Mouse (Mus musculus) adrenal gland, adult 18-20 months (tissue): ENCODE data around the gene Cobll1. TPM values are rescaled to one million over a fixed set of nuclear protein-coding genes. Genes with fewer than 3 reads are reported as not detected.

Experiments
- DNase-seq, 2 experiments: peaks; one replicate each; pipeline ENCODE4 v3.0.0; 2021 to 2022; ENCODE audit warnings: low spot score in 2 of 2
- total RNA-seq, 2 experiments: library from RNA; stranded (reverse); gene quantifications; 1 replicate in 1 of 2; 2 replicates in 1 of 2; pipeline ENCODE4 v1.2.3; 2021

Cobll1 gene
- total RNA-seq, 2 experiments from 2014 or later: 271 to 319 TPM

DNA sequence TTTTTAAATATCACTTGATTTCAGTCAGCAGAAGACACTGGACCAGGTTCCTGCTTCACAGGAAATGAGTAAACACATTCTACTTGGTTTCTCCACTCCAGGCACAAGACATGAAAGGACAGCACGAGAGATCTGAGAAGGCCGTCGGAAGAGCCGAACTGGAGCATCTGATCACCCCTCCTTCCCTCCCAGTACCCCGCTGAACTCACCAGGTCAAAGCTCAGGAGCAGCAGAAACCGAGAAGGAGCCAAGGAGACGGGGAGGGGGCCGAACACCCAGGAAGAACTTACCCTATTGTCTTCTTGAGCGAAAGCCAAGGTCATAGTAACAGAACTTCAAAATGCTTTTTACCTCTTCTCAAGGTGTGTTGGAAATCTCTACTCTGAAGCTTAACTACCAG, 39.5 kb downstream of the Cobll1 start:
- no peak for DNase-seq

DNA sequence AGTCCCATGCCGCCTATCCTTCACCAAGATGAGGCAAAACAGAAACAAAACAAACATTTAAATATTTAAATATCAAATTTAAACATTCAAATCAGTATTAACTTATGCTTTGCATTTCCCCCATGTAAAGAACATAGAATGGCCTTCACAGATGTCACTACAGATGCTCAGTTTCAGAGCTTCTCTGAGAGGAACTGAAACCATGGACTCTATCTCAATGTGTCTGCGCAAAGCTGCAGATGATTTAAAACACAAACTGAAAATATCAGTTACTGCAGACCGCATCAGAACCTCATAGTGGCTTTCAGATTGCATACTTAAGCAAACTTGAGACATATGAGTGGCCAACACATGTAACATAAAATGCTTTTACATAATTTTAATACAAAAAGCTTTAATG, 40.6 kb downstream of the Cobll1 start:
- DNase-seq: no peak

DNA sequence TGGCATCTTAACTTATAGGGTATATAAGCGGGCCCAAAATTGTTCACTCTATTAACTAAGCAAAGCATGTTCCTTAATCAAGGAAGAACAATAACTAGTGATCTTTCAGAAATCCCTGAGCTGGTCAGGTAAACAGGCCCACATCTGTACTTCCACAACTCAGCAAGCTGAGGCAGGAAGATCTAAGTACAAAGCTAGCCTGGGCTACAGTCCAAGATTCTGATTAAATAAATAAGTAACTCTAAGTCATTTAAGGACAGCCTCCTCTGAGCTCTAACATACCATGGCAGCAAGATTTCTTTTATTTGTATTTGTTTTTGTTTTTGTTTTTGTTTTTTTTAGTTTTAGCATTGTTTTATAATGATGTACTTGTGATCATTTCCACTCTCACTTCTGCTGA, 42.2 kb downstream of the Cobll1 start:
- no peak for DNase-seq

DNA sequence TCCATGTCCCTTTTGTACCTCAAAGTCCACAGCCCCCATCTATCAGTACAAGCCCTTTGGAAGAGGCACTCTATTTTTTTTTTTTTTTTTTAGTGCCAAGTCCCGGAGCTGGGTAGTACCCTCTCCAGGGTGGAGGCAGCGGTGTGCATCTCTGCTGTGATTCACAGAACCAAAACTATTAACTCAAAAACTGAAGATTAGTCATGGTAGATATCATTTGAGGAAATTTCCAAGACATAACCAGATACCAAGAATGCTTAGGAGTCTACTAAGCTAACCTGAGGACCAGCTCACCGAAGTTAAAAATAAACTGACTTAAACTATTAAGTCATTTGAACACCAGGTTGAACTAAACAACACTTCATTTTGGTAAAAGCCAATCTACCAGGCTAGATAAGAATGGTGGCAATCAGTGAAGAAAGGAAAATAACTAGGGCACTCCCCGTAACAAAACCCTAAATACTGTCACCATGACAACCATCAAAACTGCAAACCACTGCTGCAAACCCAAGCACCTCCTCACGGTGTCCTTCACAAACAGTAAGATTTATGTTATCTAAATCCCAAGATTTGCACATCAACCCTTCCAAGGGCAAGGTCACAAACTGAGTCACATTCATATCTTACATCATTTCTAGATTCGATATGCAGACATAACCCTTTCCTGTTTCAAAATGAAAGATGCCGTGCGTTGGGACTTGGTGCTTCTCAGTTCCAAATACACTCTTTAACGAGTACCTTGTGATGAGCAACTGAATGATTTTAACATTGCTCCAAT, 43.8 kb downstream of the Cobll1 start:
- DNase-seq: no peak

DNA sequence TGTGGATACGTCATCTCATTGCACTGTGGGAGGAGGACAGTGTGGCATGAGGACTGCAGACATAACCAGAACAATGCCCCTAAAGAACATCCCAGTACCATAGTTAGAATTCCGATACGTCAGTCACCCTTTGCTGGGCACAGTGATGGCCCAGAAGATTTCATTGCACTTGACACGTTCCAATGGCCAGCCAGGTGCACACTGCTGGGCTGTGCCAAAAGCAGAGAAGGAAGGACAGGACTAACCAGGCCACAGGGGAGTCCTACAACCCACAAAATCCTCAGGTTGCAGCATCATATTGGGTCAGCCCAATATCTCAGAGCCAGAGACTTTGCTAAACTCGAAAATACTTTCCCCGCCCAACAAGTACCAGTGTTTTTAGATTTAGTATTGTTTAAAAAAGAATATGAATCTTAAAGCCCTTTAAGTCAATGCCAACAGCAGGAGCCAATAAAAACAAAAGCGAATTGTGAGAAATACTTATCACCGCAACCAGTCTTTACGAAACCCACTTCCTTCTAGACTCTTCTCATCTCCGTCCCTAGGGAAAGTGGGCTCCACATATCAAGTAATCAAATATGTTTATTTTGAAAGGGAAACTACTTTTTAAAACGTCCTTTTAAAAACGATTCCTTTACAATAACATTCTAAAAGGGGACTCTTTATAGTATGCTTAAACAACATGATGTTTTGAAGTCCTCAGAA, 46.0 kb downstream of the Cobll1 start:
- DNase-seq: no peak

DNA sequence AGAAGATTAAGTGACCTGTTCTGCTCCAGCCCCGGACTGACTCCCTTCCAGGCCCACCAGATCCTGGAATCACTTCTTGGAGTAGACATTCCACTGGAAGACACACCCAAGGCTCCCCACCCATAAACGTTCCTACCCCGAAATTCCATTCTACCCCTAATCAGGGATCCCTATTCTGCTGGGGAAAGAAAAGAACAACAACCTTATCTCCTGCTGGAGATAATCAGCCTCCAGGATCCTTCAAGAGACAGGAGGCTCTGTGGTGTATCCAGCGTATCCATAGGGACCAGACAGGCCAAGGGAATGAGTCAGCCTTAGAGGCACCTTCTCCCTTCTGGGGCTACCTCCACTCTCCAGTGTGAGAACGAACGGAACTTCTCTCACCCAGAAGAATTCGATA, 47.8 kb downstream of the Cobll1 start:
- no peak for DNase-seq

DNA sequence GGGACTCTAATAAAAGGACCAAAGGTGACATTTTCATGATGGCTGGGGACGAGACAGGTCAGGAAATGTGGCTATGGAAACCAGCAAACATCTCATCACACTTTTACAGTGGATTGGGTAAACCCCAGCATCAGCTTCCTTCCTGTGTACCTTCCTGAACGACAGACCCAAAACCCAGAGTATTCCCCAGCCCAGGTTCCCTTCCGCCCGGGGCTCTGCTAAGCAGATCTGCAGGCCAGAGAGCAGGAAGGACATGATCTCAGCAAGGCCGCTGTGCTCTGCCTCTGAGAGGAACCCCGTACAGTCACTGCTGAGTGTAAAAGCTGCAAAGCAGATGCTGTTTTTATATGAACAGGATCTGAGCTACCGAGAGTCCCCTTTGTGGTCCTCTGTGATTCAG, 49.9 kb downstream of the Cobll1 start:
- no peak for DNase-seq

DNA sequence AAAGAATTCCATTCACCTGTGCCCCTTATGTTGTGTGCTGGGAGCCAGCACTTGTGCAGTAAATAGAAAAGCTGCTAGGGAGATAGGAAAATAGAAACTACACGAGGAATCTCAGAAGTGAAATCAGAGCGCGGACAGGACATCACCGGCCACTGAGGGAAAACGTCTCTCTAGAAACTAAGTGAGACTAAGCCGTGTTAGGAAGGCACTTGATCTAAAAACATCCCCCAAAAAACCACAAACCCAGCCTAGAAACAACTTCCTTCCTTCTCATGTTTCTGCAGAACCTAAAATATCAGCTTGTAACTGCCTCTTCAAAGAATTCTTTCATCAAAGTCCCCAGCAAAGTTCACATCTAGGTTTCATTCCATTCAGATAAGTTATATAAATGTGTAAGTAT, 50.6 kb downstream of the Cobll1 start:
- no peak for DNase-seq

DNA sequence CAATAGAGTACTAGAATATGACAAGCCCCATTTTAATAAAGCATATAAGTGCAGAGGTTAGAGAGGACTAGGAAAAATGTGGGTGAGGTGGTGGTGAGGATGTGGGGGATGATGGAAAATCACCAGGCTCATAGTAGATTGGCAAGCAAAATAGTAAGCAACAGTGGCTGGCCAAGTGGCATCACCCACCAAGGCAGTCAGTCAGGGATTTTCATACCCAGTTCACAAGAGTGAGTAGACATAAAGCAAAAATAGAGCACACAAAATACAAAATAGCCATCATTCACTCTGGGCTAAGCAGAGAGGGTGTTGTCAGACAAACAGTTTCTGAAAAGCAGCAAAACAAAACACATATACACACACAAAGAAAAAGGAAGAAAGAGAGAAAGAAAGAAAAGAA, 51.6 kb downstream of the Cobll1 start:
- DNase-seq: no peak

DNA sequence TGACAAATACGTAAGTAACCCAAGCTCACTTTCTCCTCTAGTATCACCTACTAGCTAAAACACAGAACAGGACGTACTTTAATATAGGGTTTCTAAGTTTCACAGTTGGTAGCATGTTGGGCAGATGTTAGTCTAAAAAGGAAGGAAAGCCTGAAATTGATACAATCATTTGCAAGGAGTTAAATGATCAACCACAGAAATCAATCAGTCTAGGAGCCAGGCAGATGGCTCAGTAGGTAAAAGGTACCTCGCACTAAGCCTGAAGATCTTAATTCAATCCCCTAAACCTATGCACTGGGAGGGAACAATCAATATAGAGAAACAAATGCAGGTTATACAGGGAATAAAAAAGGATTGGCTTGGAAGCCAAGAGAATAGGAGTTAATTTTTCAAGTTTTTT, 52.0 kb downstream of the Cobll1 start:
- DNase-seq: no peak

DNA sequence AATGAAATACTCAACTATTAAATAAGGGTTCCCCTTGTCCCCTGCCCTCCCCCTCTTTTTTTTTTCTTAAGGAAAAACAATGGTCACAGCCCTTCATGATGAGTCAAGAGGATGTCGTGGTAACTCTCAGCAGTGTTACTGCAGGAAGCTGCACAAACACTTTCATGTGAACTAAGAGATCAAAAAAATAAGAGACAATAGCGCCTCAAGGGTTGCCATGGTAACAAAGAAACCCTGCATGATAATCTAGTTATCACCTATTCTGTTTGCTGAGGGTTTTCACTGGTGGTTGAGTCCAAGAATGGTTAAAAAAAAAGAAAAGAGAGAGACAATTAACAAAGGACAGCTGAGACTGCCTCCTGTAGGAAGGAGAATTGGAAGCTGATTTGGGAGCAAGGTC, 56.5 kb downstream of the Cobll1 start:
- DNase-seq: no peak

DNA sequence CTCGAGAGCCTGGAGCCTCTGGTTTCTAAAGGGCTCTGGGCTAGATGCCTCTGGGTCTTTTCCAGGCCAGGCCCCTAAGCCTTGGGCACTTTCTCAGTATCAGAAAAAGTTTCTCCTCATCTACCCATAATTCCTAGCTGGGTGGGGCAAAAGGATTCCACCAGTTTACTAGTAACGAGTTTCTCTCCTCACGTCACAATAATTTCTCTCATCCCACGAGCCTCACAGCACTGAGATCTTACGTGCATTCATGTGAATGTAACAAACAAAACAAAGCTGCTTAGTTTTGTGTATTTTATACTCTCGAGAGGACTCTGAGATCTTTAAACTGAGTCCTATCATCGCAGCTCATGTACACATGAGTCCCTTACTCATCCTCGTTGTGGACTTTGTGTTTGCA, 57.5 kb downstream of the Cobll1 start:
- no peak for DNase-seq

DNA sequence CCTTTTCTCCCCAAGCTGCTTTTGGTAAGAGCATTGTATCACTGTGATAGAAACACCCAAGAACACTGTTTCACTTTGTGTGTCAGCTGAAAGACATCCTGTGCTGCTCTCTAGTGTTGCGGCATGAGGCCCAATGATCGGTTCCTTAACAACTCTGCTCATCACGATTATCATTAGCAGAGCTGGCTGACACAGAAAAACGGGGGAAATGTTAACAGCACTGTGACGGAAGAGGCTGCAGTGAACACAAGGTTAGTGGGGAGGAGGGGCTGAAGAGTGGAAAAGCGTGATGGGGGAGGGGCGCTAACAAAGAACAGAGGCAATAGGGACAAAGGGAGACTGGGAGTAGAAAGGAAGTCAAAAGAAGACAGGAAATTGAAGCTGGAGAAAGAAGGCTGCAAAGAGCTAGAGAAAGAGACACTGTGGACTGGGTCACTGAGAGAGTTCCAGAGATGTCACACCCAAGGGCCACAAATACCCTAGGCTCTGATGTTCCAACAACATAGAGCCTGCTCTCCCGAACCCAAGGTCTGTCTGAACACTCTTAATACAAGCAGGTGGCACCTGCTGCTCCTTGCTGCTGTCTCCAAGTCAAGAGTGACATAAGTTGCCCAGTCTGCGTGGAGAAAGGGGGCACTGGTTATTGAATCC, 58.0 kb downstream of the Cobll1 start:
- DNase-seq: no peak

DNA sequence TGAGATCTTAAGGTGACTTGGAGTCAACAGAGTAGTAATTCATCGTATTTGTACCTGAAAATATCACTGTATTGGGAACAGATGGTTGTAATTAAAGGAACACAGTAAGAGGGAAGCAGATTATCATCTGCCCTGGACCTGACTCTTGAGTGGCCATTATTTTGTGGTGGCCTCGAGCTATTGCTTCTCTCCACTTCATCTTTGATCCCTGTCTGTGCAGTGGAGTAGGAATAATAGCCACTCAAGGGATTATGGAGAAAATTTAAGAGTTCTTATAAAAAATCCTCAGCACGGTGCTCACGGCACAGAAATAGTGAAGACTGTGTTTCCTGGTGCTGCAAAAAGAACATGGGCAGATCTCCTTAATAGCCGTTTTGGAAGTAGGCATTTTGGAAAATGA, 63.6 kb downstream of the Cobll1 start:
- DNase-seq: no peak

DNA sequence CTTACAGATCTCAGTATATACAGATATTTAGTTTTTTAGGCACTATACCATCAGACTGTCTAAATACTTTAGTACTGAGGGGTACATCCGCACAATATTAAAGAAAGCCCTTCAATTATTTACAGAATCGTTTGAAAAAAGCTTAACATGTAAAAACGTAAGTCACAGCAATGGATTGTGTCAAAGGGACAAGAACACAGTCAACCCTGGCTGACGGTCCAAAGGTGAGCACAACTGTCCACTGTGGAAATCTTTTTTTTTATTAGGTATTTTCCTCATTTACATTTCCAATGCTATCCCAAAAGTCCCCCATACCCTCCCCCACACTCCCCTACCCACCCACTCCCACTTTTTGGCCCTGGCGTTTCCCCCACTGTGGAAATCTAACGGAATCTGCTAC, 67.1 kb downstream of the Cobll1 start:
- DNase-seq: no peak

DNA sequence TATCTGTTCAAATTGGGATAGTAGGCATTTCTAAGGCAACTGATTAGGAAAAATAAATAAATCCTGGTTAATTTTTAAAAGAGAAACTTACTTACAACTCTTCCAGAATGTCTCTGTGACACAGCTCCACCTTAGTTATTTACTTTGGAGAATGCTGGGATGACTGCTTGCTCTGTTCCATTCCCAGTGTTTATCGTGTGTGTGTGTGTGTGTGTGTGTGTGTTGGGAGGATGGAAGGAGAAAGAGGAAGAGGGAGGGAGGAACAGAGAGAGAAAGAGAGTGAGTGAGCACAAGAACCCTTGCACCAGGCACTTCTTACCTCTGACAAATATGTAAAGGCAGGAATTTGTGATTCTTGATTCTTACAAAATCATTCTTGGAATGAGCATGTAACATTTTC, 67.7 kb downstream of the Cobll1 start:
- DNase-seq: no peak

DNA sequence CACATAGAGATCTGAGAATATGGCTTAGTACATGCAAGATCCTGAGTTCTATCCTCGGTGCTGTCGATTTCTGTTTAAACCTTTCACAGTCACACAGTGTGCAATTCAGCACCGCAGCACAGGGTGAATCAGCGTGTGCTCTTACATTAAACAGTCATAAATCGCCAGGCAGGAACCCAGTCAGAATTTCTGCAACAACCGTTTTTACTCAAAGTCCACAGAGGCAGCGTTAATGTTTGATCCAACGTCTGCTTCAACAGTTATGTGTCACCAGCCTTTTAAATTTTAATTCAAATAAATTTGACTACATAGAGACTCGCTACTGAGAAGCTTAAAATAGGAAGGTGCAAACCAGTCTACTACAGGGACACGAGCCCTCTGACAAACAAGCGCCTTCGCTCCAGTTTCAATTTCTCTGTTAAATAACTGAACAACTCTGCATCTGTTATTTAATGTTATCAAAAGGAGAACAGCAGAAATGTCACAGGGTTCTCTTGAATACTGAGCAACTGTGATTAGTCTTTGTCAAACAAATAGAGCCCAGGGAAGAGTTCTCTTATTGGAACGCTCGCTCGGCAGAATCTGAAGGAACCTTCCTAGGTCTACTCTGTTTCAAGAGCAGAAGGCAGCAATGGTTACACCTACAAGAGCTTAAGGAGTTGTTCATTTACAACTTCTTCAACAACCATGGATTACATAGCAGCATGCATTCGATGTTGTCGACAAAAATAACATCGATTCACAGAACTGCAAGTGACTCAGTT, 68.3 kb downstream of the Cobll1 start:
- no peak for DNase-seq

DNA sequence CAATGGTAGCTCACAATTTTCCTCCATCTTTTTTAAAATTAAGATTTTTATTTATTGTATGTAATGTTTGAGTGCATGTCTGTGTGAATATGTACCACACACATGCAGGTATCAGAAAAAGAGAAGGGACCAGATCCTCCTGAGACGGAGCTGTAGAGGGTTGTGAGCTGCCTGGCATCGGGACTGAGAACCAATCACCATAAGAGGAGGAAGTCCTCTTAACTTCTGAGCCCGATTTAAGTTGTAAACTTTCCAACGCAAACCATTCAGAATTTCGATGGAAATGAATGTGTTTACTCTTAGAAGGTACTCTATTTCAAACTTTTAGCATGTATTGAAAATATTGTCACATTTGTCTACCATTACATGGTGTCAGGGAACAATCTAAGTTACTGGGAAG, 68.9 kb downstream of the Cobll1 start:
- no peak for DNase-seq

DNA sequence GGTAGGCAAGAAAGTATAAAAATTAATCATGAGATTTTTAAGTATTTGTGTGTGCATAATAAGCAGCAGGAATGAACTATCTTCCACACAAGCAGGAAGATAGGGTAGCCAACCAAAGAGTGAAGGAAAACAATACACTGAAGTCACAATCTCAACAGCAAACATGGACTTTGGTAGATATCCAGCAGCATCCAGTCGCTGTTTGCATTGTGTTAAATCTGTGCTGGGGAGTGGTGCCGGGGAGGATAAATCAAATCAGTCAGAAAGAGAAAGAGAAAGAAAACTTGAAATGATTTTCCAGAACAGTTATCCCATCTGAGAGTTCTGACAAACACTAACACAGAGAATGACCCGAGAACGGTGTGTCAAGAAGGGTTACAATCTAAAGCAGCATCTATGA, 75.2 kb downstream of the Cobll1 start:
- DNase-seq: no peak

DNA sequence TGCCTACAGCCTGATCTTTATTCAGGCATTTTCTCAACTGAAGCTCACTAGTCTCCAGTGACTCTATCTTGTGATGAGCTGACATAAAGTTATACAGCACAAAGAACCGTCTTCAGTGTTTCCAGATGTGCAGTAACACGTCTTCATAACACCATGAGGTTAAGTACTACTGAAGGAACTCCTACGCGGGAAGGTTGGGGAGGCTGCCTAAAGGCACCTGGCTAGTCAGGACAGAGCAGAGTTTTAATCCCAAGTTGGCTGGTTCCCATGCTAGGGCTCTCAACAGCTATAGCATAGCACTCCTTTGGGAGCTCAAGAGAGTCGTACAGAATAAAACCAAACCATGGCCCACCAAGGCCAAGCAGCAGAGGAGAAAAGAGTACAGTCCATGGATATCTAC, 76.6 kb downstream of the Cobll1 start:
- no peak for DNase-seq

DNA sequence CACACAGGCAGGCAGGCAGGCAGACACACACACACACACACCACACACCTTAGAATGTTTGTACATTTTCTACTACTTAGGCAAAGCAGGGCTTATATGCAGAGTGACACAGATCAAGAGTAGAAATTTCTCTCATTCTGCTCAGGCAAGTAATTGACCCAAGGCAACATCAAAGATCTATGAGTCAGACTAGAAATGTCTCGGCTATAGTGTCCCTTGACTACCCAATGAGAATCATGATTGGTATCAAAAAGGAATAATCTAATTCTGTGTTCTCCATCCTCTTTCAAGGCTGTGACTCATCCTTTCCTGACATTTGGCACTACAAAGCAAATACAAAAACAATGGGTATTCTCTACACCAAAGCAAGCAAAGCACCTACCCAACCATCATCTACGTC, 77.5 kb downstream of the Cobll1 start:
- no peak for DNase-seq
